ENCODE assay signal across 27 mouse cellular contexts in genomic region chr13:20072043-20072442, GRCm38 (mm10). TPM values are rescaled to one million over a fixed set of nuclear protein-coding genes. Genes with fewer than 3 reads are reported as not detected.
A peak's percentile ranks its signal among the peaks of the same experiment; 100 is the strongest.
DNase-seq lines count a peak whose midpoint lies in the region; ATAC-seq lines count a peak whose summit lies in the region.
"Had no signal": no experiment of that assay in that cellular context is flagged by ENCODE, and none has a peak within 500 bp of the region (broad histone marks: within the 10 kb centered on the region; RNA-seq: fewer than 3 reads in every experiment).

No protein-coding gene starts in this region.

- H3K27me3 ChIP-seq in splenic B cell, adult 2 months (ENCODE audit: control insufficient read depth, insufficient read depth, low read length, poor library complexity, severe bottlenecking), result no peaks in the 10 kb centered on the region
- H3K27me3 ChIP-seq: embryonic facial prominence, embryonic 13.5 days; forebrain, embryonic 12.5 days; forebrain, embryonic 15.5 days; heart, embryonic 12.5 days; heart, embryonic 15.5 days; hindbrain, embryonic 13.5 days; intestine, embryonic 15.5 days had no signal

- peak; percentile 13 to 19 for DNase-seq in B cell, adult 2 months
- DNase-seq in splenic B cell, adult 2 months (ENCODE audit: low read depth, low spot score), result peak; percentile 50
- no peak for DNase-seq in gastrocnemius, postnatal 14 days
- DNase-seq in embryo, embryonic 11 days, result no peak
- no peak for DNase-seq in lung, postnatal 36 days
- DNase-seq: adrenal gland, postnatal 10 days; adrenal gland, postnatal 36 days; cerebellum, adult 18-20 months; cerebellum, adult 9-10 months; cerebellum, postnatal 14 days; gastrocnemius, postnatal 36 days; heart, adult 11 months; heart, postnatal 10 days; heart, postnatal 36 days had no signal

- intact Hi-C loops in gastrocnemius, postnatal 14 days (cut with DNase I; ENCODE audit: low total_unique reads), result no loop called here

- H3K36me3 ChIP-seq in splenic B cell, adult 2 months (ENCODE audit: control insufficient read depth, insufficient read depth, low read length, poor library complexity, severe bottlenecking), result no peaks in the 10 kb centered on the region
- H3K36me3 ChIP-seq: embryonic facial prominence, embryonic 10.5 days; embryonic facial prominence, embryonic 13.5 days; forebrain, embryonic 12.5 days; forebrain, embryonic 15.5 days; heart, embryonic 12.5 days; heart, embryonic 15.5 days; hindbrain, embryonic 10.5 days; hindbrain, embryonic 13.5 days; intestine, embryonic 15.5 days had no signal

- peak; percentile 63 for ATAC-seq in granulocyte monocyte progenitor cell, adult 5-6 weeks (replicated peaks; ENCODE audit: poor library complexity, severe bottlenecking)
- ATAC-seq: CD4-positive, CD25-positive, alpha-beta regulatory T cell, adult 4 months; forebrain, embryonic 15.5 days; hindbrain, embryonic 16.5 days; intestine, embryonic 15.5 days; Patski had no signal

RNA-seq across cellular contexts. Expression of gene Elmo1, which starts 18.4 kb away (rescaled TPM):
- total RNA-seq in granulocyte monocyte progenitor cell, adult 5-6 weeks (2014; fragmentation: Nextera tagmentation), result 98.4 and 131 TPM in 2 replicates
- 62.1 and 64.0 TPM in 2 replicates for total RNA-seq in granulocyte monocyte progenitor cell, adult 5-6 weeks (2017)
- 10 to 100 TPM; 11.4 to 12.3 TPM for total RNA-seq in gastrocnemius, postnatal 14 days (2021)

Comparison
In these comparisons a context has a peak if more than half of its experiments do, and no peak if none do; other contexts are left out.
1. DNase-seq: peak in B cell, adult 2 months (2 of 2) and splenic B cell, adult 2 months (single experiment); none in gastrocnemius, postnatal 14 days (single experiment), embryo, embryonic 11 days (single experiment) and lung, postnatal 36 days (single experiment).
2. RNA of gene Elmo1, which starts 18.4 kb away (total RNA-seq): 62.1 to 131 TPM in granulocyte monocyte progenitor cell, adult 5-6 weeks; 11.4 to 12.3 TPM in gastrocnemius, postnatal 14 days; every median in the first group is over 4 times any median in the second.